21 mouse cellular contexts compared by ENCODE assay signal in the genomic region with DNA sequence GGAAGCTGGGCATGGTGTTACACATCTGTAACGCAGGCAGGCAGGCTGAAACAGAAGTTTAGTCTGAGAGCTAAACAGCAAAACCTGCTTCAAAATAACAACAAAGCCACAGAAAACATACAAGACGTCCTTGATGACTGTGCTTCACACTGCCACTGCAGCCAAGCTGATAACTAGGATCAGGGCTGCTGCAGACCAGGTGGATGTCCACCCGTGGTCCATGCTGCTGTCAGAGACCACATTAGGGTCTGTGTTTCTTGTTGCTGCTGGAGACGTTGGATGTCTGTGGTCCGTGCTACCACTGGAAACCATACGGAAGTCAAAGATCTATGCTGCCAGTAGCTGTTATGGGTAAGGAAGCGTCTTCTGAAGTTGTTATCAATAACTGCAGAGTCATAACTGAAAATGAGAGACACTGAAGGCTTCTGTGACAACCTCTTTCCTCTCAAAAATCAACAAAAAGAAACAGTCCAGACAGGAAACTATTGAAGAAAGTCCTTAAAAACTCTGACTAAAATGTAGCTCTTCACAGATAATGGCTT.
DNase-seq lines count a peak whose midpoint lies in the region; ATAC-seq and TF ChIP-seq lines count a peak whose summit lies in the region.
"Had no signal": no experiment of that assay in that cellular context is flagged by ENCODE, and none has a peak within 500 bp of the region (broad histone marks: within the 10 kb centered on the region; RNA-seq: fewer than 3 reads in every experiment).

No protein-coding gene starts in this region.

- peak overlapping the region; percentile 20; the same call in 1 of the 2 replicates for H3K27ac ChIP-seq in liver, embryonic 11.5 days (ENCODE audit: low read depth, low read length)
- peak overlapping the region; percentile 52 for H3K27ac ChIP-seq in MEL (ENCODE audit: control insufficient read depth, low read depth, low read length)
- H3K27ac ChIP-seq in liver, embryonic 13.5 days: peak overlapping the region; percentile 65
- H3K27ac ChIP-seq in liver, postnatal 0 days (ENCODE audit: low read depth): peak overlapping the region; percentile 11; the same call in 1 of the 2 replicates
- H3K27ac ChIP-seq: embryonic facial prominence, embryonic 12.5 days; forebrain, embryonic 13.5 days; heart, embryonic 13.5 days; hindbrain, embryonic 12.5 days had no signal

- TF ChIP-seq RAD21 in MEL (IDR thresholded peaks at IDR 0.05; ENCODE audit: low read depth, low read length): no peak

- H3K9me3 ChIP-seq in liver, embryonic 11.5 days (ENCODE audit: control insufficient read depth, low read length): no peaks in the 10 kb centered on the region
- H3K9me3 ChIP-seq in MEL (replicated peaks; ENCODE audit: insufficient read depth, low read length): no peaks in the 10 kb centered on the region
- no peaks in the 10 kb centered on the region for H3K9me3 ChIP-seq in liver, embryonic 13.5 days (replicated peaks)
- H3K9me3 ChIP-seq in liver, postnatal 0 days (ENCODE audit: low read length): no peaks in the 10 kb centered on the region
- H3K9me3 ChIP-seq: embryonic facial prominence, embryonic 12.5 days; forebrain, embryonic 13.5 days; heart, embryonic 13.5 days; hindbrain, embryonic 12.5 days had no signal

- peak overlapping the region; percentile 41 for H3K4me2 ChIP-seq in liver, embryonic 11.5 days
- peak overlapping the region; percentile 31 for H3K4me2 ChIP-seq in liver, embryonic 13.5 days
- peak overlapping the region; percentile 42 for H3K4me2 ChIP-seq in liver, postnatal 0 days (ENCODE audit: low read depth, low read length)
- H3K4me2 ChIP-seq: embryonic facial prominence, embryonic 12.5 days; forebrain, embryonic 13.5 days; heart, embryonic 13.5 days; hindbrain, embryonic 12.5 days had no signal

- no peak for DNase-seq in liver, embryonic 11.5 days (ENCODE audit: low spot score)
- DNase-seq in liver: no peak
- DNase-seq in MEL (ENCODE audit: low read depth, low spot score): peak; percentile 60
- DNase-seq in liver, embryonic 13.5 days: peak; percentile 11
- DNase-seq in liver, postnatal 0 days: no peak
- no peak for DNase-seq in thymus, adult 18-20 months
- no peak for DNase-seq in spleen, postnatal 10 days (ENCODE audit: low spot score in 2 of 2)
- DNase-seq: adrenal gland, adult 2 months; adrenal gland, postnatal 36 days; cerebellum, adult 11 months; cerebellum, adult 8-10 months; cerebellum, postnatal 14 days; embryo, embryonic 11 days; forebrain, postnatal 0 days; gastrocnemius, postnatal 14 days; heart, postnatal 4 days had no signal

- TF ChIP-seq EP300 in MEL (IDR thresholded peaks at IDR 0.05; ENCODE audit: low read depth in 1 of 2, low read length in 2 of 2): peak; percentile 39 to 49; a peak in 3 of 4 replicates
- TF ChIP-seq EP300 in liver, postnatal 0 days (IDR thresholded peaks at IDR 0.05; ENCODE audit: low read depth): peak; percentile 27; the same call in 1 of the 2 replicates

- TF ChIP-seq CTCF in MEL (IDR thresholded peaks at IDR 0.05 in 2 of 3, conservative IDR thresholded peaks at IDR 0.05 in 1 of 3; ENCODE audit: control insufficient read depth in 1 of 3, insufficient read depth in 1 of 3, low read depth in 2 of 3, low read length in 3 of 3, poor library complexity in 1 of 3, severe bottlenecking in 1 of 3): no peak
- TF ChIP-seq CTCF in liver, postnatal 0 days (IDR thresholded peaks at IDR 0.05; ENCODE audit: low read depth): no peak

- no peaks in the 10 kb centered on the region for H3K79me2 ChIP-seq in MEL (ENCODE audit: control insufficient read depth, insufficient read depth, low read length, poor library complexity)

- no peak overlapping the region for H3K4me3 ChIP-seq in liver, embryonic 11.5 days (ENCODE audit: low read depth, low read length)
- H3K4me3 ChIP-seq in MEL (ENCODE audit: control insufficient read depth in 1 of 2, insufficient read depth in 1 of 2, low read depth in 2 of 2, low read length in 2 of 2): peak overlapping the region; percentile 43 to 65
- no peak overlapping the region for H3K4me3 ChIP-seq in liver, embryonic 13.5 days (replicated peaks)
- H3K4me3 ChIP-seq in liver, postnatal 0 days (ENCODE audit: low read depth, low read length): no peak overlapping the region
- H3K4me3 ChIP-seq: embryonic facial prominence, embryonic 12.5 days; forebrain, embryonic 13.5 days; heart, embryonic 13.5 days; hindbrain, embryonic 12.5 days had no signal

- H3K9ac ChIP-seq in liver, embryonic 11.5 days (ENCODE audit: low read depth, low read length): no peak overlapping the region
- peak overlapping the region; percentile 41 for H3K9ac ChIP-seq in MEL (ENCODE audit: control insufficient read depth, low read depth, low read length, poor library complexity, severe bottlenecking)
- peak overlapping the region; percentile 43 for H3K9ac ChIP-seq in liver, embryonic 13.5 days
- no peak overlapping the region for H3K9ac ChIP-seq in liver, postnatal 0 days (replicated peaks)
- H3K9ac ChIP-seq: embryonic facial prominence, embryonic 12.5 days; forebrain, embryonic 13.5 days; forebrain, postnatal 0 days; heart, embryonic 13.5 days; hindbrain, embryonic 12.5 days had no signal

- H3K36me3 ChIP-seq in liver, embryonic 11.5 days (ENCODE audit: control insufficient read depth, insufficient read depth, low read length): no peaks in the 10 kb centered on the region; the same call in 1 of the 2 replicates
- H3K36me3 ChIP-seq in MEL (ENCODE audit: control insufficient read depth in 1 of 2, insufficient read depth in 2 of 2, low read length in 2 of 2): peaks cover 0 to 6% of the 10 kb centered on the region in 2 experiments; a peak in 2 of 4 replicates
- no peaks in the 10 kb centered on the region for H3K36me3 ChIP-seq in liver, embryonic 13.5 days
- no peaks in the 10 kb centered on the region for H3K36me3 ChIP-seq in liver, postnatal 0 days (replicated peaks; ENCODE audit: insufficient read depth, low read length)
- H3K36me3 ChIP-seq: embryonic facial prominence, embryonic 12.5 days; heart, embryonic 13.5 days; hindbrain, embryonic 12.5 days had no signal

- TF ChIP-seq POLR2A in MEL (IDR thresholded peaks at IDR 0.05; ENCODE audit: control insufficient read depth in 1 of 2, insufficient read depth in 1 of 2, low read depth in 1 of 2, low read length in 2 of 2, poor library complexity in 1 of 2): no peak

- H3K4me1 ChIP-seq in liver, embryonic 11.5 days (replicated peaks; ENCODE audit: control insufficient read depth, insufficient read depth, low read length): peaks cover 10% of the 10 kb centered on the region
- H3K4me1 ChIP-seq in MEL (ENCODE audit: control insufficient read depth in 1 of 2, insufficient read depth in 2 of 2, low read length in 2 of 2): peaks cover 0 to 6% of the 10 kb centered on the region in 2 experiments; a peak in 1 of 4 replicates
- peaks cover 19% of the 10 kb centered on the region for H3K4me1 ChIP-seq in liver, embryonic 13.5 days (replicated peaks)
- no peaks in the 10 kb centered on the region for H3K4me1 ChIP-seq in liver, postnatal 0 days (ENCODE audit: insufficient read depth)
- H3K4me1 ChIP-seq: embryonic facial prominence, embryonic 12.5 days; forebrain, embryonic 13.5 days; hindbrain, embryonic 12.5 days had no signal

- WGBS in liver, embryonic 11.5 days: 49% methylated on average over 7 of the region's 7 CpGs
- 28% methylated on average over 7 of the region's 7 CpGs for WGBS in liver, embryonic 13.5 days (ENCODE audit: insufficient replicate concordance)
- WGBS in liver, postnatal 0 days (ENCODE audit: insufficient replicate concordance): 56% methylated on average over 7 of the region's 7 CpGs

- ATAC-seq in liver, embryonic 11.5 days (replicated peaks; ENCODE audit: low FRiP score): peak; percentile 68
- peak; percentile 60 for ATAC-seq in liver, embryonic 13.5 days (ENCODE audit: low read depth)
- ATAC-seq in liver, postnatal 0 days: peak; percentile 38
- ATAC-seq: forebrain, embryonic 13.5 days; forebrain, postnatal 0 days; hindbrain, embryonic 16.5 days had no signal

- no peaks in the 10 kb centered on the region for H3K27me3 ChIP-seq in liver, embryonic 11.5 days (replicated peaks; ENCODE audit: control insufficient read depth, insufficient read depth, low read length)
- H3K27me3 ChIP-seq in MEL (ENCODE audit: control insufficient read depth in 1 of 2, insufficient read depth in 2 of 2, low read length in 2 of 2): no peaks in the 10 kb centered on the region
- no peaks in the 10 kb centered on the region for H3K27me3 ChIP-seq in liver, embryonic 13.5 days
- H3K27me3 ChIP-seq in liver, postnatal 0 days (ENCODE audit: insufficient read depth, low read length): no peaks in the 10 kb centered on the region
- H3K27me3 ChIP-seq: embryonic facial prominence, embryonic 12.5 days; forebrain, embryonic 13.5 days; heart, embryonic 13.5 days; hindbrain, embryonic 12.5 days had no signal

TF ChIP-seq in MEL, 35 proteins besides CTCF, POLR2A, EP300 and RAD21:
- no peak for TF ChIP-seq GABPA (IDR thresholded peaks at IDR 0.05; ENCODE audit: low read depth, low read length)
- TF ChIP-seq GATA1 (IDR thresholded peaks at IDR 0.05; ENCODE audit: low read depth, low read length): 0 out of 2 replicates have a peak, but pooled peaks have one; percentile 20
- TF ChIP-seq JUND (IDR thresholded peaks at IDR 0.05; ENCODE audit: low read depth, low read length): no peak
- TF ChIP-seq ELF1 (IDR thresholded peaks at IDR 0.05; ENCODE audit: low read depth, low read length): no peak
- no peak for TF ChIP-seq MEF2A (IDR thresholded peaks at IDR 0.05; ENCODE audit: extremely low read depth, insufficient replicate concordance, low read depth, low read length, poor library complexity, severe bottlenecking)
- no peak for TF ChIP-seq ZKSCAN1 (IDR thresholded peaks at IDR 0.05; ENCODE audit: low read depth, low read length)
- TF ChIP-seq MAZ (IDR thresholded peaks at IDR 0.05; ENCODE audit: low read depth, low read length): no peak
- no peak for TF ChIP-seq MYC (IDR thresholded peaks at IDR 0.05; ENCODE audit: low read depth, low read length)
TF ChIP-seq in MEL: peak in this region for 1.

Comparison
In these comparisons a context has a peak if more than half of its experiments do, and no peak if none do; other contexts are left out.
1. DNase-seq: peak in MEL (single experiment) and liver, embryonic 13.5 days (single experiment); none in liver, embryonic 11.5 days (single experiment), liver (single experiment), liver, postnatal 0 days (single experiment), thymus, adult 18-20 months (0 of 2) and spleen, postnatal 10 days (0 of 2).
2. H3K9ac ChIP-seq: peak in MEL (single experiment) and liver, embryonic 13.5 days (single experiment); none in liver, embryonic 11.5 days (single experiment) and liver, postnatal 0 days (single experiment).
3. H3K27ac ChIP-seq: peak in every context shown above with its lines; median percentile 65 in liver, embryonic 13.5 days; 52 in MEL; 20 in liver, embryonic 11.5 days; 11 in liver, postnatal 0 days.
4. H3K4me3 ChIP-seq: peak in MEL (2 of 2); none in liver, embryonic 11.5 days (single experiment), liver, embryonic 13.5 days (single experiment) and liver, postnatal 0 days (single experiment).
5. Peak in every context shown above with its lines, with median percentiles within 50 percentile points of each other: ATAC-seq and H3K4me2 ChIP-seq.